Mouse (Mus musculus) limb, embryonic 10.5 days (tissue): ENCODE results near the gene Hspb3. TPM values are rescaled to one million over a fixed set of nuclear protein-coding genes. Genes with fewer than 3 reads are reported as not detected.

ENCODE experiments used
- DNase-seq: peaks from one replicate; pipeline ENCODE4 v3.0.0-alpha.2; 2017; ENCODE audit warnings: low spot score
- H3K27ac ChIP-seq: fragments of 300-500 bp; sonication (generic); 2 replicates; pipeline ENCODE4 v1.5.1; 2016; ENCODE audit warnings: mild to moderate bottlenecking
- H3K27me3 ChIP-seq: fragments of 300-500 bp; sonication (generic); 2 replicates; pipeline ENCODE4 v1.6.1; 2016; ENCODE audit warnings: low read depth, mild to moderate bottlenecking; ENCODE audit not compliant: poor library complexity, severe bottlenecking
- H3K36me3 ChIP-seq: fragments of 300-500 bp; sonication (generic); 2 replicates; pipeline ENCODE4 v1.6.1; 2016; ENCODE audit warnings: mild to moderate bottlenecking, moderate library complexity
- H3K4me1 ChIP-seq: fragments of 300-500 bp; sonication (generic); 2 replicates; pipeline ENCODE4 v1.6.1; 2016
- H3K4me3 ChIP-seq: fragments of 300-500 bp; sonication (generic); 2 replicates; pipeline ENCODE4 v1.5.1; 2016; ENCODE audit warnings: mild to moderate bottlenecking, moderate library complexity
- H3K9me3 ChIP-seq: fragments of 300-500 bp; sonication (generic); replicated peaks from 2 replicates; pipeline ENCODE4 v1.6.1; 2016; ENCODE audit warnings: mild to moderate bottlenecking
- WGBS: fragments of 180-500 bp; shearing (Covaris S2); methylation state at CpG from one replicate; pipeline ENCODE4 v1.1.7; 2016; 5-methylcytosine and 5-hydroxymethylcytosine counted together
- polyA plus RNA-seq: library from polyadenylated mRNA; unstranded; fragments of >200 nt; fragmentation: Nextera tagmentation; extraction: Ambion mirVana; gene quantifications from 2 replicates; pipeline ENCODE4 v1.2.1, GENCODE M21; 2016

Gene Hspb3
- polyA plus RNA-seq, 1 experiment from 2014 or later: not detected

DNA sequence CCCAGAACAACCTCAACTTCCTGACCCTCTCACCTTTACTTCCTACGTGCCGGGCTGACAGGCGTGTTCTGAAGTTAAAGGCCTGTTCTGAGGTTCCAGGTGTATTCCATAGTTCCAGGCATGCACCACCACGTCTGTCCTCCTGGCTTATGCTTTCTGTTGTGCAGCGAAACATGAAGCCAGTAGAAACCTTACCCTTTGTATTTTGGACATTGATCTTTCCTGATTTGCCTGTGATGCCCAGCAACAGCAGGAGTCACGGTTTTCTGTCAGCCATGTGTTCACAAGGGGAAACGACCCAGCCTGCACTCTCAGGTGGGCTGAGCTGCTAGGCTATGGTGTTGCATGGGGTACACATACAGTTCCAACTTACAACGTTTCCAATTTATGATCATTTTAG, 35.9 kb downstream of the Hspb3 start:
- Histone ChIP-seq H3K4me3 (no peak overlapping the region), H3K36me3 (no peaks in the 10 kb centered on the region), H3K9me3 (no peaks in the 10 kb centered on the region), H3K4me1 (peaks cover 9% of the 10 kb centered on the region), H3K27me3 (no peaks in the 10 kb centered on the region), H3K27ac (no peak overlapping the region)
- no peak for DNase-seq
- whole genome bisulfite sequencing: 80% methylated on average over 8 of the region's 8 CpGs

DNA sequence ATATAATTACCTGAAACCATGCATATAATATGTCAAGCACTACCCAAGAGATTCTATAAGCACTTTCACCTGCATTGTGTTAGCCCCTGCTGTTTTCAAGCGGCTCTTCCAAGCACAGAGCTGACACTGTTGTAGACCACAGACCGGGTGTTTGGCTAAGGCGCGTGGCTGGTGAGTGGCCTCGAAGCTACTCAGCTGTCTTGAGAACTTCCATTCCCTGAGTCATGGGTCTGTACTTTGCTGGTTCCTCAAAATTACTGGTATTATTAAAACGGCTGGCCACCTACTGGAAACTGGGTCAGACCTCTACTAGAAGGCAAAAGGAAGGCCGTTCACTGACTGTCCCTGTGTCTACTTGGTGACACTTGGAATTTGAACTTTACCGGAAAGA, 40.6 kb downstream of the Hspb3 start:
- Histone ChIP-seq H3K27me3 (no peaks in the 10 kb centered on the region), H3K9me3 (no peaks in the 10 kb centered on the region), H3K4me1 (peaks cover 20% of the 10 kb centered on the region), H3K27ac (peak overlapping the region; percentile 84), H3K36me3 (no peaks in the 10 kb centered on the region), H3K4me3 (no peak overlapping the region)
- no peak for DNase-seq
- 76% methylated on average over 8 of the region's 8 CpGs for WGBS

DNA sequence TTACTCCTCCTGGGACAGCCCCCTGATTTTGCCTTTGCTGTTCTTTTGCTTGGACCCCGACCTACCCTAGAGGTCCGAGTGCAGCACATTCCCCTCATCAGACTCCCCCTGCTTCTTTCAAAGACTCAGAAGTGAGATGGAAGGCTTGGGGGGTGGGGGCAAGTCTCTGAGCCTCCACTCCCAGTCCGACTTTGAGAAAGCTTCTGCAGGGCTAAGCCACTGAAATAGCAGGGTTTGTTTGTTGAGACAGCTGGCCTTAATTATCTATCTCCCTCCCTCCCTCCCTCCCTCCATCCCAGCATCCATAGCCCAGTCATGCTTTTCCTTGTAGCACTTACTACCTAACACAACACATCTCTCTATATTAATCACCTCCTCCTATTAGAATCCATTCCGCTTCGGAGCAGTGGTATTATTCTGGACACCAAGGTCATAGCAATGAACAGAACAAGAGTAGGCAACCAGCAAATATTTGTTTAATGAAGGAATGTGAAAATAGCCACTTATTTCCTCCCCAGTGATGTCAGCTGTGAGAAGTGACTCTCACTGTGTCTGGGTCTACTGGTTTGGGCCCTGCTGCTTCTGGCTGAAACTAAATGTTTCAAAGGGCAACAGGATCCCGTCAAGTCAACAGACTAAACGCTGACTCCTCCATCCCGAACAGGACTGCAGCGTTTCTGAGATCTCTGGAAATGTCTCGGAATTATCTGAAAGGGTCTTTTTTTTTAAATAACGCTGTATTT, 41.2 kb downstream of the Hspb3 start:
- no peaks in the 10 kb centered on the region for H3K36me3 ChIP-seq
- peaks cover 26% of the 10 kb centered on the region for H3K4me1 ChIP-seq
- 47% methylated on average over 11 of the region's 11 CpGs for WGBS
- H3K4me3 ChIP-seq: 0 out of 2 replicates have a peak overlapping the region, but pooled peaks have one; percentile 24
- peak; percentile 61 for DNase-seq
- no peaks in the 10 kb centered on the region for H3K27me3 ChIP-seq
- H3K27ac ChIP-seq: peak overlapping the region; percentile 84
- no peaks in the 10 kb centered on the region for H3K9me3 ChIP-seq

DNA sequence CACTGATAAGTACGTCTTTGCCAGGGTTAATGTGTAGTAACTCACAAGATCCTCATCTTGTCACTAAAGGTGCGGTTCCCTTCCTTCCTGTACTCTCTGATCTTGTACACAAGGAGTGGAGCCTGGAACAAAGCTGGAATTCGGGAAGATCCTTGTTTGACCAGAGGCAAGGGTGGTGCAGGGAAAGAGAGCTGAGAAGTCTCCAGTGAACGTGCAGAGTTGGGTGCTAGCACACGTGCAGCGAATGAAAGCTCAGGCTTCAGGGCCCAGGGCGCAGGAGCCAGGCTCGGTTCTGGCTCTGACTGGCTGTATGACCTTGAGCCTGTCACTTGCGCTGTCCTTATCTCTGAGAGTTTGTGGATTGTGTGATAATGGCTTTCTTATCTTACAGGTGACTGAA, 44.5 kb downstream of the Hspb3 start:
- H3K27me3 ChIP-seq: no peaks in the 10 kb centered on the region
- peak overlapping the region; percentile 54; the same call in 1 of the 2 replicates for H3K27ac ChIP-seq
- no peak for DNase-seq
- no peak overlapping the region for H3K4me3 ChIP-seq
- H3K9me3 ChIP-seq: no peaks in the 10 kb centered on the region
- peaks cover 4% of the 10 kb centered on the region; the same call in 1 of the 2 replicates for H3K36me3 ChIP-seq
- 75% methylated on average over 9 of the region's 9 CpGs for WGBS
- peaks cover 59% of the 10 kb centered on the region for H3K4me1 ChIP-seq

DNA sequence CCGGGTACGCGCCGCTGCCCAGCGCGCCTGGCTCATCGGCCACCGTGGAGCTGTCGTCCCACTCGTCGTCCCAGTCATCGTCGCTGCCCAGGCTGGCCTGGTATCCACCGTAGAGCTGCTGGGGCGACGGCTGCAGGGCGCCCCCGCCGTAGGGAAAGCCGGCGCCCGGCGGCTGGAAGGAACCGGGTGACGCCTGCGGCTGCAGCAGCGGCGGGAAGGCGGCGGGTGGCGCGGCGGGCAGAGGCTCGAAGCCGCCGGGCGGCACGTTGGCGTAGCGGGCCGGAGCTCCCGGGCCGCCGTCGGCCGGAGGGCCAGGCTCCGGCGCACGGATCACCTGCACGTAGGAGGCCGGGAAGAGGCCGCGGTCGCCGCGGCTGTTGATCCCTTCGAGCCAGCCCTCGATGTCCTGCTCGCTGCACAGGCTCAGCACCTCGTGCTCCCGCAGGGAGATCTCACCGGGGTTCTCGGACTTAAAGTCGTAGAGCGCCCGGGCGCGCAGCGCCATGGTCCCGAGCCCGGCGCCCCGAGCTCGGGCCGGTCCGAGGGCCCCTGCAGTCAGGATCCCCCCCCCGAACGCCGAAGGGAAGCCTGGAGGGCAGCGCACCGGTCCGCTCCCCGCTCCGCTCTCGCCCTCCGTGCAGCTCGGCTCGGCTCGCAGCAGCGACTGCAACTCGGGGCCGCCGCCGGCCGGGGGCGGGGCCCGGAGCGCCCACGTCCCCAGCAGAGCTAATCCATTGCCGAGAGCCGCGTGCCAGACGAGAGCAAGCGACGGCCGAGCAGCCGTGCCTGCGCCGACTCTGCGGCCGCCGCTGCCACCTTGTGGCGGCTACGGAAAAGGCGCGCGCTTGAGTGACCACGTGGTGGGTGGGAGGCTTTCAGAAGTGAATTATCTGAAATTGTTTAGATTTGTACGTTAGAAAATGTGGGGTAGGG, 45.3 kb downstream of the Hspb3 start, which contains the start of gene Snx18:
Gene Snx18 (minus strand): TSS at position 674 of the 933 bp plus-strand sequence.
- Histone ChIP-seq H3K4me1 (peaks cover 67% of the 10 kb centered on the region), H3K4me3 (peak within 1 kb of the TSS; percentile 65), H3K27me3 (no peaks in the 10 kb centered on the region), H3K9me3 (no peaks in the 10 kb centered on the region), H3K36me3 (peaks cover 4% of the 10 kb centered on the region; the same call in 1 of the 2 replicates), H3K27ac (peak within 1 kb of the TSS; percentile 93)
- peak; percentile 95 for DNase-seq
- under 1% methylated on average over 119 of the region's 119 CpGs for WGBS

DNA sequence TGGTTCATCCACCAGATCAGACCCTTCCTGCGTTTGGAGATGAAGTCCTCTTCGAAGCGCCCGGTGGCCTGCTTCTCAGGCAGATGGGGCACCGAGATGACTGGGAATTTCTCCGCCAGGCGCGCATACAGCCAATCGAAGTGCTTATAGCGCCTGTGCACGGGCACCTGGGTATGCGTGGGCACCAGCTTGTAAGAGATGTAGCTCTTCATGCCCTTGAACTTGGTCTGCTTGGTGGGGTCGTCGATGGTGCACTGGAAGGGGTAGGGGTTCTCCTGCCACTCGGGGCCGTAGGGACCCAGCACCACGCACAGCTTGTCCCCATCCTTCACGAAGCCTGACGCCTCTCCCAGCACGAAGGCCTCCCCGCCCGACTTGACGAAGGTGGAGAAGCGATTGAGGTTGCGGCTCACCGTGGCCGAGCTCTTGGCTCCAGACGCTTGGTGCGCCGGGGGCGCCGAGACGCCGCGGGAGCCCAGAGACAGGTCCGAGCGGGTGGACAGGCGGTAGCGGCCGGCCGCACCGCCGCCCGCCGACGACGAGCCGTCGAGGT, 46.1 kb downstream of the Hspb3 start:
- Histone ChIP-seq H3K9me3 (no peaks in the 10 kb centered on the region), H3K4me1 (peaks cover 68% of the 10 kb centered on the region), H3K36me3 (peaks cover 7% of the 10 kb centered on the region), H3K27ac (peak overlapping the region; percentile 93), H3K4me3 (peak overlapping the region; percentile 65), H3K27me3 (no peaks in the 10 kb centered on the region)
- WGBS: 9% methylated on average over 49 of the region's 49 CpGs
- peak; percentile 72 for DNase-seq

DNA sequence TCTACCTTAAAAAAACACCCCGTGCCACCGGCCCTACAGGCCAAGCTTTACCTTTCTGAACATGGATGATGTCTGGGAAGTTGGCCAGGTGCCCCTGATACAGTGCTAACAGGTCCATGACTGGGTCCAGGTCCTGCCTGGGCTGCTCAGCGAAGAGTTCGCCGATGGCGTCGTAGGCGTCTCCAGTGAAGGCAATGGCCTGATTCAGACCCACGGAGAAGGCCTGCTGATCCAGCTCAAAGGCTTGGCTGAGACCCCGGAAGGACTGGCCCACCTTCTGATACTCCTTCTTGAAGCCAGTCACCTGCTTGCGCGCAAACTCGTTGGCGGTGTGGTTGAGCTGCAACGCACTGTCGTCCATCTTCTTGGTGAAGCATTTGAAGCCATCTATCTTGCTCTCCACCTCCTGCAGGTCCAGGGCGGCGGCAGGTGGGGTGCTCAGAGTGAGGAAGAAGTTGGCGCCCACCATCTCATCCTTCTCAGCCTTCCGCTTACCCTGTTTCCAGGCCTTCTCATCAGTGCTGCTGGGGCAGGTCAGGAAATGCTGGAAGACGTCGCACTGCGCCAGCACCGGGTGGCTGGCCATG, 46.6 kb downstream of the Hspb3 start:
- Histone ChIP-seq H3K27ac (peak overlapping the region; percentile 93), H3K4me3 (peak overlapping the region; percentile 65), H3K36me3 (peaks cover 13% of the 10 kb centered on the region), H3K27me3 (no peaks in the 10 kb centered on the region), H3K4me1 (peaks cover 68% of the 10 kb centered on the region), H3K9me3 (no peaks in the 10 kb centered on the region)
- peak; percentile 47 for DNase-seq
- 57% methylated on average over 24 of the region's 24 CpGs for WGBS

DNA sequence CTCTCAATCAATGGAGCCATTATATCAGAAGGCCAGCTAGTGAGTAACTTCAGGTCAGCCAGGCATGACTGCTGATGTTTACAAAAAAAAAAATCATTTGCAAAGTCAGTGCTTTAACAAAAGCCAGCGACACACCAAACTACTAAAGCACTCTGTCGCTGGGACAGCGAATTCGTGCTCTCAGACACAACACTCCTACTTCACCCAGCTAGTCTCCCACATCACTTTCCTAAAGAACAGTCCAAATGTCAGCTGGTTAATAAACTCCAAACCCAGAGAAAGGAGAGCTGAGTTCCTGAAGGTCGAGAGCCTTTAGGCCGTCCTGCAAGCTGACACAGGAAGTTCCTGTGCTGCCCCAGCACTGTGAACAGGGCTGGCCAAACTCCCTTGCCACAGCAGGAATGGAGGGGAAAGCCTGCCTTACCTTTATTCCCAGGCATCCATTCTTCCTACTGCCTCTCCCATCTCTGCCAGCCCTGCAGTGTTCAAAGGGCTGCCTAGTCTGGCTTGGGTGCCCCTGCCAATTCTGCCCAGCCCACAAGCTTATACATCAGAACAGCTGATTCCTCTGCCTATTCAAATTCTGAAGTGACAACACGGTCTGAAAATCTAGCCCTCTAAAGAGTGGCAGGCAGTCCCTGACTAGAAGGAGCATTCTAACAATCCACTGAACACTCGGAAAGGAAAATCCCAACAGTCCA, 47.4 kb downstream of the Hspb3 start:
- no peaks in the 10 kb centered on the region for H3K27me3 ChIP-seq
- peak; percentile 44 for DNase-seq
- H3K27ac ChIP-seq: peak overlapping the region; percentile 93
- peak overlapping the region; percentile 65 for H3K4me3 ChIP-seq
- H3K9me3 ChIP-seq: no peaks in the 10 kb centered on the region
- peaks cover 20% of the 10 kb centered on the region for H3K36me3 ChIP-seq
- peaks cover 72% of the 10 kb centered on the region for H3K4me1 ChIP-seq
- 23% methylated on average over 8 of the region's 8 CpGs for WGBS

DNA sequence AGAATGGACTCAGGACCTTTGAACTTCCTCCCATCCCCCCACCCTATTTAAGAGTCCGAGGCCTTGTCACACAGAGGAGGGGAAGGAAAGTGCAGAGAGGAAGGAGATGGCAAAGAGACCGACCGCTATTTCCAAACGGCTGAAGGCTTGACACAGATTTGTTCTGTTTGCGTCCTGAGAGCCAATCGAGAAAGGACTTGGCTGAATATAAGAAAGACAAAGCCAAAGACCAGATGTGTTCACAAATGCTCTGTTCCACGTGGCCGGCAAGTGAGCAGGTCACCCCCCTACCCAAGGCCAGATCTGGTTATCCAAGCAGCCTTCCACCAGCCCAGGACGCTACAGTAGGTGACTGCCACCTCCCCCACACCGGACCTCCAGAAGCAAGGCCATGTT, 47.9 kb downstream of the Hspb3 start:
- peak overlapping the region; percentile 93 for H3K27ac ChIP-seq
- no peaks in the 10 kb centered on the region for H3K9me3 ChIP-seq
- peak overlapping the region; percentile 65 for H3K4me3 ChIP-seq
- WGBS: 6% methylated on average over 10 of the region's 10 CpGs
- H3K4me1 ChIP-seq: peaks cover 73% of the 10 kb centered on the region
- DNase-seq: peak; percentile 55
- H3K36me3 ChIP-seq: peaks cover 25% of the 10 kb centered on the region
- H3K27me3 ChIP-seq: no peaks in the 10 kb centered on the region

DNA sequence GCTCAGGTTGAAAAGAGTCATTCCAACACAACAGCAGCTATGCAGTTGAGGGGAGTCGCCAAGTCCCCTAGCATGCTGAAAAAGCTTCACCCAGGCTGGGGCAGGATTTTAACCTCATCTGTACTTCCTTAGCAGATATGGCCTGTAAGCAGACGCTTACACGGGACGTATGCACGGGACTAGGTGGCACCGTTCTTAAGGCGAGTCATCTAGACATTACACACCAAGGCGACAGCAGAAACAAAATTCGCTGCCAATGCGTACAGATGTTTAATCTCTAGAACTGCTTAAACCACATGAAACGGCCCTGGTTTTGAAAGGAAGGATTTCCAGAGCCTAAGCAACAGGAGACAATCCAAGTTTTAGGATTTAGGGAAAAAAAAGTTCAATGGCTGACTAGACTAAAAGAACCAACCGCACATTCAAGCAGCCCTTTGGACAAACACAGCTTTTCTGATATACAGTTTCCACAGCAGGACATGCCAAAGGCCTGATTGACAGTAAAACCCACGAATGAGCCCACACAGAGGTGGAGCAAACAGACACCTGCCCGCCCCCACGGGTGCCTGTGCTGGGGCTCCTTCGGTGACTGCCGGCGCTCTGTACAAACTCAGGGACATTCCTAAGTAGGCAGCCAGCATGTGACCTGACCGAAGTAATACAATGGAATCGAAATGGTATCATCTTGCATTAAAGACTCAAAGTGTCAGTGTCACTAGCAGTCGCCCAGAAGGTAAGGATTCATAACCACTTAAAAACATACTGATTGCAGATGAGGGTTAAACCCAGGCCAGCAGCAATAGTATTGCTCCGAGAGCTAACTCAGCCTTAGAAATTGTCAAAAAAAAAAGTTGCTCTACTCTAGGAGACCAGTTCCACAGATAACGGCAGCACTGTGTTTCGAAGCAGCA, 48.6 kb downstream of the Hspb3 start:
- peak overlapping the region; percentile 65 for H3K4me3 ChIP-seq

DNA sequence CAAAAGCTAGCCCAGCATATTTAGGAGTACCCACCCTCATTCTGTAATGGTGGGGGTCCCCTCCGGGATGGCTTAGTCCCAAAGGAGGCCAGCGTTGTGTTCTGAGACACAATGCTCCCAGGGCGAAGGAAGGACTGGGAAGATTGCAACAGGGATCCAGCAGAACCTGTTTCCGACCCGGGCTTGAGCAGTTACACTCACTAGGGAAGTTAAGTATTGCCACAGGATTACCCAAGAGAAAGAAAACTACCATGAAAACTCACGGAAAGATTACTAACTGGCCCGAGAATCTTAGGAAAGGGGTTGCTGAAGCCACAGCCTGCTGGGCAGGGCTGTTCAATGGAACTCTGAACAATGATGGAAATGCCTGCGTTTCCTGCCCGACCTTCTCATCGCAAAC, 49.6 kb downstream of the Hspb3 start:
- Histone ChIP-seq H3K4me3 (peak overlapping the region; percentile 38), H3K36me3 (peaks cover 40% of the 10 kb centered on the region), H3K4me1 (peaks cover 69% of the 10 kb centered on the region), H3K27me3 (no peaks in the 10 kb centered on the region), H3K9me3 (no peaks in the 10 kb centered on the region), H3K27ac (0 out of 2 replicates have a peak overlapping the region, but pooled peaks have one; percentile 36)
- WGBS: 50% methylated on average over 10 of the region's 10 CpGs
- no peak for DNase-seq

More for the DNA sequence above, 48.6 kb downstream of the Hspb3 start:
- H3K27me3 ChIP-seq: no peaks in the 10 kb centered on the region
- H3K27ac ChIP-seq: peak overlapping the region; percentile 93
- peaks cover 73% of the 10 kb centered on the region for H3K4me1 ChIP-seq
- peaks cover 30% of the 10 kb centered on the region for H3K36me3 ChIP-seq
- H3K9me3 ChIP-seq: no peaks in the 10 kb centered on the region
- 34% methylated on average over 24 of the region's 24 CpGs for WGBS
- peak; percentile 64 for DNase-seq
